Mouse (Mus musculus): Measurements from ENCODE around the gene Kcne2. TPM values are rescaled to one million over a fixed set of nuclear protein-coding genes. Genes with fewer than 3 reads are reported as not detected.
A peak's percentile ranks its signal among the peaks of the same experiment; 100 is the strongest.

Kcne2 gene
- polyA plus RNA-seq, 1 experiment from 2014 or later: 4.3 TPM

DNA sequence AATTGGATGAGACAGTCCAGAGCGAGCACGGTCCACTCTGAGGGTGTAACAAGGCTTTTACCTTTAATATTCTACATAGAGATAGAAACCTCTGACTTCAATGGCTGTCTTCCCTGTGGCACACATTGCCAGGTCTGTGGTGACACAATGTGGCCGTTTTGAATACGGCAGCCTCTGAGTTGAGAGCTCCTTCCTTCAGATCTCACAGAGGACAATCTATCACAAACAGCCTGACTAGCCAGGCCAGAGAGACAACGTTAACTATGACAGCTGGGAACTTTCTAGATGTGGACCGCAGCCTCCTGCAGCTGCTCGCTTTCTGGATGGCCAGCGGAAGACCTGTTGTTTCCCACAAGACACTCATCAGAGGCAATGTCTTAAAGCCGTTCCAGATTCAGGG lies 3.4 kb upstream of the Kcne2 start:
- ATAC-seq (ENCODE audit: low FRiP score): no peak

DNA sequence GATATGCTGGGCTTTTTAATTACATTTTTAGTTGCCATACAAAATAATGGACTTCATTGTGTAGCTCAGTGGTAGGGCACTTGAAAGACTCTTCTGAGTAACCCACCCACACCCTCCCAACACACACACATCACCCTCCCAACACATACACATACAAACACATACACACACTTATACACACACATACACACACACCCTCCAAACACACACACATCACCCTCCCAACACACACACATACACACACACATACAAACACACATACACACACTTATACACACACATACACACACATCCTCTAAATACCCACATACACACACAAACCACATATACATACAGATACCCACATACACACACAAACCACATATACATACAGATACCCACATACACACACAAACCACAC lies 2.1 kb upstream of the Kcne2 start:
- H3K27me3 ChIP-seq: peaks cover 14% of the 10 kb centered on the region; the same call in 1 of the 2 replicates
- H3K4me2 ChIP-seq: no peak overlapping the region
- no peak for ATAC-seq (ENCODE audit: low FRiP score)
- no peaks in the 10 kb centered on the region for H3K36me3 ChIP-seq (replicated peaks)
- H3K9ac ChIP-seq: no peak overlapping the region
- peaks cover 14% of the 10 kb centered on the region for H3K4me1 ChIP-seq
- H3K4me3 ChIP-seq (replicated peaks): no peak overlapping the region
- H3K27ac ChIP-seq: no peak overlapping the region
- no peaks in the 10 kb centered on the region for H3K9me3 ChIP-seq

More for the DNA sequence above, 3.4 kb upstream of the Kcne2 start:
- H3K9ac ChIP-seq: no peak overlapping the region
- H3K4me2 ChIP-seq: no peak overlapping the region
- 90% methylated on average over 9 of the region's 9 CpGs for WGBS
- no peaks in the 10 kb centered on the region for H3K36me3 ChIP-seq (replicated peaks)
- peaks cover 10% of the 10 kb centered on the region; the same call in 1 of the 2 replicates for H3K27me3 ChIP-seq
- H3K4me3 ChIP-seq (replicated peaks): no peak overlapping the region
- H3K27ac ChIP-seq: no peak overlapping the region
- no peaks in the 10 kb centered on the region for H3K9me3 ChIP-seq
- H3K4me1 ChIP-seq: peaks cover 5% of the 10 kb centered on the region

DNA sequence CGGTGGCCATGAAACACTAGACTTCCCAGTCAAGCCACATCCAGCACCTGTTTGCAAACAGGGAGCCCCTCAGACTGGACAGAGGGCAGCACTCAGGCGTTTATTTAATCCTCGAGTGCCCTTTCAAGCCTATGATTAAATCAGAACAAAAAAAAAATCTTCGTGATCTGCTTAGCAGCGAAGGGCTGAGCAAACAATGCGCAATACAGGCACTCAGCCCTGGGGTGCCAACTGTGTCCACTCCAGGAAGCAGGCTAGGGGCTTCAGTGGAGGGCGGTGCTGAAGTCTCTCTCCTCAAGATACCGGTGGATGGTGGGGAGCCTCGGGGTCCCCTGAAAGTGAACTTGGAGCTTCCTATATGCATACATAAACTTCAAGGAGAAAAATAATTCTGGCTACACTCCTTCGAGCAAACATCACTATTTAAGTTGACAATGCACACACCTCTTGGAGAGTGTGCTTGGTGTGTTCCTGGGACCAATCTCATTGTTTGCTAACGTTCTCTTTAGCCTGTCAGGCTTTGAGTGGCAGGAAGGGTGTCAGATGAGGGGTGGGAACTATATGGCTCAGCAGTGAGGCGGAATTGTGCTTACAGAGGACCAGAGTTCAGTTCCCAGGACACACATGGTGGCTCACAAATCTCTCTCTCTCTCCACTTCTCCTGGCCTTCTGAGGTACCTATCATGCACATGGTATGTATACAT lies 2.2 kb downstream of the Kcne2 start:
- peak overlapping the region; percentile 17; the same call in 1 of the 2 replicates for H3K9ac ChIP-seq
- no peak overlapping the region for H3K4me3 ChIP-seq (replicated peaks)
- H3K36me3 ChIP-seq (replicated peaks): no peaks in the 10 kb centered on the region
- WGBS: 32% methylated on average over 12 of the region's 12 CpGs
- no peak for ATAC-seq (ENCODE audit: low FRiP score)
- peaks cover 24% of the 10 kb centered on the region for H3K27me3 ChIP-seq
- H3K27ac ChIP-seq: no peak overlapping the region
- H3K4me1 ChIP-seq: peaks cover 12% of the 10 kb centered on the region
- no peak overlapping the region for H3K4me2 ChIP-seq
- no peaks in the 10 kb centered on the region for H3K9me3 ChIP-seq

DNA sequence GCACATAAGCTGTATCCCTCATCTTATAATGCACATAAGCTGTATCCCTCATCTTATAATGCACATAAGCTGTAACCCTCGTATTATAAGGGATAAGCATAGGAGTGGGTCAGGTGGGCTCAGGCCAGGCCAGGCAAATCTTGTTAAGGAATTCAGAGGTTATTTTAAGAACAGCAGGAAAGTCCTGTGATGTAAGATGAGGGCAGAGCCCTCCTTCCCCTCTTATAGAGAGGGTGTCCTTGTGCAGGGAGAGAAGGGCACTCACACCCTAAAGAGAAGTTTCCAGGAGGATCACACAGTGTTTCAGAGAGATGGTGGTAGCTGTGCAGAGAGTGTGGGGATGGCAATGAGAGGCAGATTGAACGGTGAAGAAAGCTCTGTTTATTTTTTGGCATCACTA lies 3.1 kb downstream of the Kcne2 start:
- Histone ChIP-seq H3K4me3 (replicated peaks) (no peak overlapping the region), H3K27me3 (peaks cover 24% of the 10 kb centered on the region), H3K9me3 (no peaks in the 10 kb centered on the region), H3K36me3 (replicated peaks) (no peaks in the 10 kb centered on the region), H3K27ac (no peak overlapping the region), H3K4me1 (peaks cover 15% of the 10 kb centered on the region), H3K4me2 (no peak overlapping the region), H3K9ac (no peak overlapping the region)
- ATAC-seq (ENCODE audit: low FRiP score): no peak
- WGBS: 79% methylated on average over 2 of the region's 2 CpGs

DNA sequence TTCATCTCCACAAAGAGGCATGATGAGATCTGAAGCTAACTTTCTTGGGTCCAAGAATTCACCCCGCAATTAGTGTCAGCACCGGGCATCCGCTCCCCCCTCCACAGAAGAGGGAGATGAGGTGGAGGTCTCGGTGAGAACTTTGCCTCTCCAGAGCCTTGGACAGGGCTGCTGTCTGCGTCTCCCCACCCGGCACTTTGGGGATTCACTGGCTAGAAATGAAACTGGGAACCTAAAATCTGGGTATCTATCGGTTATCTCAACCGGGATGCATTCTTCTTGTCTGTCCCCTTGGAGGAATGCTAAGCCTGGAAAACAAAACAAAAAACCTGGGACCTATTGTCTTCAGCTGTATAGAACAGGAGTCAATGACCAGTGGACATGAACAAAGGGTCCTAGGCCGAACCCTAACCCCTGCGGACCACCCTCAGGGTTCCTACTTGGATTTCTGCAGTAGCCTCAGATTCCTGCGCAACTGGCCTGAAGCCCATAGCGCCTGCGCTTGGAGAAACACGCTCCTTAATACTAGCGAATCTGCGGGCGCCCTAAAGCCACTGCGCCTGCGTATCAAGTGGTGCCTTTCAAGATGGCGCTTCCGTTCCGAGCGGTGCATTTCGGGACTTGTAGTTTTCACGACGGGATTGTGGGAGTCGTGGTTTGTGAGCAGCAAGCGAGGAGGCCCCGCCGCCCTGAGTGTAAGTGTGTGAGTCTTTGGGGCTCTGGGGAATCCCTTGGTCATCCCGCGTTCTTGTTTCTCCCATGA lies 8.6 kb downstream of the Kcne2 start, which contains the start of gene Smim11:
Gene Smim11 (plus strand): TSS at position 638 of the 763 bp plus-strand sequence.
- Histone ChIP-seq H3K27ac (peak within 1 kb of the TSS; percentile 76), H3K27me3 (peaks cover 7% of the 10 kb centered on the region; the same call in 1 of the 2 replicates)
- WGBS: 8% methylated on average over 32 of the region's 32 CpGs

DNA sequence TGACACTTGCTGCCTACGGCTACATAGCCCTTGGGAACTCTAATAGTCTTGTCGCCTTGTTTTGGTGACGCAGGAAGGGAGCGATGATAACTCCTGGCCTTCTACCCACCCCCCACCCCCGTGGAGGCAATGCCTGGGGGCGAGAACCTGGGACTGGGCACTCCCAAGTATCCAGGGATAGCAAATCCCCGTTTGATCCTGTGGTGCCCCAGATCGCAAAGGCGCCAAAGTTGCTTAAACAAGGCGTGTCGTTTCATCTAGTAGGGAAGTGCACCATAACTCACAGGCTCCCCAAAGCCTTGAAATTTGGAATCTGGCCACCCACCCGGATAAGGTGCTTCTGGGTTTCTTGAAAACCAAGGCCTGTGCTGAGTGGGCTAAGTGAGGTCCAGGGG lies 9.2 kb downstream of the Kcne2 start:
- Histone ChIP-seq H3K9me3 (no peaks in the 10 kb centered on the region), H3K27ac (no peak overlapping the region), H3K4me3 (replicated peaks) (peak overlapping the region; percentile 64), H3K9ac (peak overlapping the region; percentile 78), H3K4me2 (peak overlapping the region; percentile 79), H3K36me3 (replicated peaks) (peaks cover 12% of the 10 kb centered on the region), H3K27me3 (peaks cover 6% of the 10 kb centered on the region; the same call in 1 of the 2 replicates), H3K4me1 (peaks cover 22% of the 10 kb centered on the region)
- peak; percentile 68 for ATAC-seq (ENCODE audit: low FRiP score)
- 0% methylated on average over 12 of the region's 12 CpGs for WGBS

More for the DNA sequence above, 8.6 kb downstream of the Kcne2 start, which contains the start of gene Smim11:
- Histone ChIP-seq H3K4me1 (peaks cover 22% of the 10 kb centered on the region), H3K4me2 (peak within 1 kb of the TSS; percentile 79), H3K9me3 (no peaks in the 10 kb centered on the region), H3K9ac (peak within 1 kb of the TSS; percentile 78), H3K36me3 (replicated peaks) (peaks cover 6% of the 10 kb centered on the region), H3K4me3 (replicated peaks) (peak within 1 kb of the TSS; percentile 64)
- ATAC-seq (ENCODE audit: low FRiP score): peak; percentile 94

DNA sequence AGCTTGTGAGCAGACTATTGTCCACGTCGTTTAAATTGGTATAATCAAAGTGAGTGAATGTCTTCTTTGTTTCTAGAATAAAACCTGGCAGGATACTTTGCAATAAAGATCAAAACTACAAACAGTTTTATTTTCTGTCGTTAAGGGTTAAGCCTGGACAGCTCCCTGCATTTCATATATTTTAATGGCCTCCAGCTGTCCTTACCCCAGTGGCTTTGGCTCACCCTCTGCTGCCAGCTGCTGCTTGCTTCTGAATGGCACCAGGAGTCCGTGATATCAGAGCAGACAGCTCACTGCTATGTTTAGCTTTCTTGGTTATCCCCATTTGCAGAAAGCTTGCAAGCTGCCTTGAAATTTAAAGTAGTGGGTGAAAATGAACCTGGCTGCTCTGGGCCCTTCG lies 9.8 kb downstream of the Kcne2 start:
- Histone ChIP-seq H3K36me3 (replicated peaks) (peaks cover 17% of the 10 kb centered on the region), H3K4me3 (replicated peaks) (peak overlapping the region; percentile 64), H3K4me1 (peaks cover 22% of the 10 kb centered on the region), H3K4me2 (peak overlapping the region; percentile 79), H3K27ac (no peak overlapping the region), H3K27me3 (0 out of 2 replicates have a peak, but pooled peaks cover under 1% of the 10 kb centered on the region), H3K9me3 (no peaks in the 10 kb centered on the region), H3K9ac (peak overlapping the region; percentile 78)
- ATAC-seq (ENCODE audit: low FRiP score): no peak
- 31% methylated on average over 5 of the region's 5 CpGs for WGBS

DNA sequence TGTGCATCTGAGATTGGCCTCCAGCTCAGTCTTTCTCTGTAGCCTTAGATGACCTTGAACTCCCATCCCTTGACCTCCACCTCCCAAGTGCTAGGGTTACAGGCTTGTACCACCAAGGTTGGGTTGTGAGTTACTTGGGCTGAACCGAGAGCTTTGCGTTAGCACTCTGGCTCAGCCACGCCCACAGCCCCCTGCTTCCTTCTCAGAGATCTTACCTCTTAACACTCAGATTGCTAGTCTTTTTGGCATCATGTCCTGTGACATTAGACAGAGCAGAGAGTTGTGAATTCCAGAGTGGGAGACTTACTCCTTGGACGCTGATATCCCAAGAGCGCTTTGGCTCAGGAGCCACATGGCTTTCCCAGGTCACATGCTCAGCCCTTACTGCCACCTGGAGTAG lies 10.3 kb downstream of the Kcne2 start:
- H3K4me3 ChIP-seq (replicated peaks): peak overlapping the region; percentile 64; the same call in 1 of the 2 replicates
- WGBS: 75% methylated on average over 5 of the region's 5 CpGs
- no peak overlapping the region for H3K27ac ChIP-seq

DNA sequence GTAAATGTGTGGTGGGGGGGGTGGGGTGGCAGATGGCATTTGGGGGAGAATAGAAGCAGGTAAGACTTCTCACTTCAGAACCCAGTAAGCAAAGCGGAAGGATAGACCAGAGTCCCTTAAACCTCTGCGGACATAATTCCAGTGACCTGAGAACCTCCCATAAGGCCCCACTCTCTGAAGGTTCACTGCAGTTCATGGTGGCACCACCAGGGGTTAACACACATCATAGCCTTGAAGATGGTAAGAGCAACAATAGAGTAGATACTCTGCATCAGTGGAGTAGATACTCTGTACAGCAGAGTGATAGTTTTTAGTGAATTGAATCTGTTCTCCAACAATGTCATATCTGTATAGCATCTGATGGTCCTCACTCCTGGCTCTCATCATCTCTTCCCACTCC lies 13.3 kb downstream of the Kcne2 start:
- peaks cover 27% of the 10 kb centered on the region for H3K36me3 ChIP-seq (replicated peaks)
- peaks cover 27% of the 10 kb centered on the region for H3K4me1 ChIP-seq
- no peak for ATAC-seq (ENCODE audit: low FRiP score)
- no peaks in the 10 kb centered on the region for H3K9me3 ChIP-seq
- H3K4me2 ChIP-seq: no peak overlapping the region
- no peak overlapping the region for H3K4me3 ChIP-seq (replicated peaks)
- no peaks in the 10 kb centered on the region for H3K27me3 ChIP-seq
- no peak overlapping the region for H3K9ac ChIP-seq
- WGBS: 94% methylated on average over 2 of the region's 2 CpGs
- no peak overlapping the region for H3K27ac ChIP-seq

More for the DNA sequence above, 10.3 kb downstream of the Kcne2 start:
- Histone ChIP-seq H3K4me2 (peak overlapping the region; percentile 79), H3K9ac (peak overlapping the region; percentile 78; the same call in 1 of the 2 replicates), H3K4me1 (peaks cover 22% of the 10 kb centered on the region), H3K27me3 (no peaks in the 10 kb centered on the region), H3K36me3 (replicated peaks) (peaks cover 21% of the 10 kb centered on the region), H3K9me3 (no peaks in the 10 kb centered on the region)
- no peak for ATAC-seq (ENCODE audit: low FRiP score)

DNA sequence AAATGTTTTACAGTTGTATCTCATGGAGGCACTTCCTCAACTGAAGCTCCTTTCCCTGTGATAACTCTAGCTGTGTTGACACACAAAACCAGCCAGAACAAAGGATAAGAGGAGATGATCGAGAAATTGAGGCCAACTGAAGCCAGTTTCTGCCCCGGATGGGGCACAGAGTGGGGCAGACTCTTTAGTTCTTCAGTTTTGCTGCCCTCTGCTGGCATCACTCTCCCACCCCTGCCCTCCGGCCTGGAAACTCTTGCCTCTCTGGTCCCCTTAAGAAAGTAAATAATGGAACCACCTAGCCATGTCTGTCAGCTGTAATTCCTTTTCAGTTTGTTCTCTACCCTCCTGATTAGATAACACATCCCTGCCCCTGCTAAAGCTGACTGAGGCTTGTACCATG lies 15.8 kb downstream of the Kcne2 start:
- H3K36me3 ChIP-seq (replicated peaks): peaks cover 51% of the 10 kb centered on the region
- no peak overlapping the region for H3K4me2 ChIP-seq

DNA sequence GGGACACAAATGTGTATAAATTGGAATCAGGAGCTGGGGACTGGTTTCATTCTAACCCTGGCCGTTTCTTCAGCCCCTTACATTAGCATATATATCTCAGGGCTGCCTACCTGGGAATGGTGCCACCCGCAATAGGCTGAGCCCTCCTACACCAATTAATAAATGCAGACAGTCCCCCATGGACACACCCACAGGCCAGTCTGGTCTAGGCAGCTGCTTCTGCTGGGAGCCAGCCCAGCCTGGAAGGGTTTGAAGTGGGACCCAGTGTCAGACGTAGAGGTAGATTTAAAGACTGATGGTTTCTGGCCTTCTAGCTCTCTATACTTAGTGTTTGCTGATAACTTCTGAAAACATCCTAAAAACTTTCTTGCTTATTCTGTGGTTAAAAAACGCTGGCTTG lies 16.9 kb downstream of the Kcne2 start:
- no peaks in the 10 kb centered on the region for H3K9me3 ChIP-seq
- H3K9ac ChIP-seq: no peak overlapping the region
- H3K36me3 ChIP-seq (replicated peaks): peaks cover 57% of the 10 kb centered on the region
- 51% methylated on average over 4 of the region's 4 CpGs for WGBS
- peaks cover 9% of the 10 kb centered on the region; the same call in 1 of the 2 replicates for H3K4me1 ChIP-seq
- no peak overlapping the region for H3K4me2 ChIP-seq
- no peak overlapping the region for H3K4me3 ChIP-seq (replicated peaks)
- H3K27me3 ChIP-seq: no peaks in the 10 kb centered on the region
- H3K27ac ChIP-seq: no peak overlapping the region; the same call in 1 of the 2 replicates
- ATAC-seq (ENCODE audit: low FRiP score): no peak

More for the DNA sequence above, 15.8 kb downstream of the Kcne2 start:
- 84% methylated on average over 3 of the region's 3 CpGs for WGBS
- ATAC-seq (ENCODE audit: low FRiP score): no peak
- Histone ChIP-seq H3K27ac (no peak overlapping the region), H3K9ac (no peak overlapping the region), H3K9me3 (no peaks in the 10 kb centered on the region), H3K4me1 (peaks cover 10% of the 10 kb centered on the region; the same call in 1 of the 2 replicates), H3K4me3 (replicated peaks) (no peak overlapping the region), H3K27me3 (no peaks in the 10 kb centered on the region)

DNA sequence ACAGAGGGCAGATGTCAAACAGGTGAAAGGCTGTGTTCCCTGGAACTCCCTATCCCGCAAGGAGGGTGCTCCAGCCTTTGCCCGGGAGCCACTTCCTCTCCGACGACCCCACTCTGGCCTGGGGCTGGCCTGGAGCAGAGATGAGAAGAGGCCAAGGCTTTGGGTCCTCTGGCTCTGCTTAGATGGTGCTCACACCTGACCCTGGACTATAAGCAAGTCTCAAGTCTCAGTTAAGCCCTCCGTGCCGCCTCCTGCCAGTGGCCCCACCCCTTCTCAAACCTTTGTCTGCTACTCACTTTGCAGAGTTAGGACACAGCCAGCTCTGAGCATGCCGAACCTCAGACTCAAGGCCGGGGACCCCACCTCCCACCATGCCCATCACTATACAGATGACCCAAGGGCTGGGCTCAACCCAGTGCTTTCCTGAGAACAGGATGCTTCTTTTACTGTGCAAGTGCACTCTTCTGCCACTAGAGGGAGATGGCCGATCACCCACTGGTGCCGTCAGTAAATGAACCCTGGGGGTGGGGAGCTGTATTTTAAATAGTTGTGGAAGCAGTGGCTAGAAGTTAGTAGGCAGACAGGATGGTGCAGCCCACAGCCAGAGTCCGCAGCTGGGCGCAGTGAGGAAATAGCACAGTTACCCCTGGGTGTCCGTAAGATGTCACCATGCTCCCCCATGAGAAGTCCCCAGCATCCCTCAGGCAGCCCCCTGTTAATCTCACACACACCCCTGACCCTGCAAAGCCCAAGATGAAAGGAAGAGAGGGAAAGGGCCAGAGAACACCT lies 22.0 kb downstream of the Kcne2 start:
- H3K4me3 ChIP-seq (replicated peaks): no peak overlapping the region
- H3K27ac ChIP-seq: no peak overlapping the region
- H3K9me3 ChIP-seq: no peaks in the 10 kb centered on the region
- ATAC-seq (ENCODE audit: low FRiP score): peak; percentile 71
- H3K36me3 ChIP-seq (replicated peaks): peaks cover 31% of the 10 kb centered on the region
- no peak overlapping the region for H3K4me2 ChIP-seq
- H3K9ac ChIP-seq: no peak overlapping the region
- 47% methylated on average over 13 of the region's 13 CpGs for WGBS
- no peaks in the 10 kb centered on the region for H3K27me3 ChIP-seq
- H3K4me1 ChIP-seq: peaks cover 8% of the 10 kb centered on the region

Measured in forebrain, embryonic 12.5 days (tissue).